Mouse (Mus musculus) gonadal fat pad, adult 2 months (tissue): ENCODE measurements around the gene Eml1. TPM values are rescaled to one million over a fixed set of nuclear protein-coding genes. Genes with fewer than 3 reads are reported as not detected.

ENCODE experiments used
- DNase-seq: peaks from one replicate; pipeline ENCODE4 v3.0.0-alpha.2; 2012; ENCODE audit warnings: low read depth
- polyA plus RNA-seq: library from polyadenylated mRNA; depleted of rRNA; stranded (reverse); fragments of >200 nt; gene quantifications from 2 replicates; pipeline ENCODE4 v1.2.3, GENCODE M21; 2012

Gene Eml1
- polyA plus RNA-seq, 1 experiment = 34.7 TPM

DNA sequence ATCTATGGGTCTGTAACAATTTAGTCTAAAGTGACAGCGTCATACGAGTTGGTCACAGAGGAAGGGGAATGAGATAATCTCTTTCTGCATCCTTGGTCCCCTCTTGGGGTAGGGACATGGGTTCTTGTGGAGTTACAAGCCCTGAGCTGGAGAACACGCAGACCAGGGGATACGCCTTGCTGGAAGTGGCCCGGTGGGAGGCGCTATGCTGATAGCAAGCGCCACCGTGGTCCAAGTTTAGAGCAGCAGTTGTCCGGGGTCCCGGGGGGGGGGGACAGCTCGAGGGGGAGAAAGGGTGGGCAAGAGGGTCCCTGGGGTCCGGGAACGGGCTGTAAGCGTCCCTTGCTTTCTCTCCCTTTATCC, 51.7 kb downstream of the Eml1 start:
- DNase-seq = no peak

DNA sequence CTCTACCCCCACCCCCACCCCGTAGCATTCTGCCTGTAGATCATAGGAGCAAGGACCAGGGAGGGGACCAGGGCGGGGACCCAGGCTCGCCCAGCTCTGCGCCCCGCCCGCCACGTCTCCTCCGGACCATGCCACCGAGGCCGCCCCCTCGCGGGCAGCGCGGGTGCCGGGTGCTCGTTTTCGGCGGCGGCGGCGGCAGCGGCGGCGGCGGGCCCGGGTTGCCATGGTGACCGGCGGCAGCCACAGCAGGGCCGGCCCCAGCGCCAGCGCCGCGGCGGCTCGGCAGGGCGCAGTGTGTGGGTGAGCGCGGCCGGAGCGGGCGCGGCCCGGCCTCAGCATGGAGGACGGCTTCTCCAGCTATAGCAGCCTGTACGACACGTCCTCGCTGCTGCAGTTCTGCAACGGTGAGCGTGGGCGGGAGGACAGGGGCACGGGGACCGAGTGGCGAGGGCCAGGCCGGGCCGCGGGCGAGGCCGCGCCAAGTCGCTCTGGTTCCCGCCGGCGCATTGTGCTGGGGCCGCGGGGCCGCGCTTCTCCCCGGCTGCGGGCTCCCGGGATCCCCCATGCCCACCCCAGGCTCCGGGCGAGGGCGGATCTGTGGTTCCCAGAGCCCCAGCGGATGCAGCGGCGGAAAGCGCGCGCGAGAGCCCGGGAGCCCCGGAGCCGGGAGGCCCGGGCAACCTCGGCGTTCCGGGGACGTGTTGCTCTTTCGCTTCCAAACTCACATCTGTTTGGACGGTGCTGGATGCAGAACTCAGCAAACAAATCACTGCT, 52.3 kb downstream of the Eml1 start:
- DNase-seq = no peak

DNA sequence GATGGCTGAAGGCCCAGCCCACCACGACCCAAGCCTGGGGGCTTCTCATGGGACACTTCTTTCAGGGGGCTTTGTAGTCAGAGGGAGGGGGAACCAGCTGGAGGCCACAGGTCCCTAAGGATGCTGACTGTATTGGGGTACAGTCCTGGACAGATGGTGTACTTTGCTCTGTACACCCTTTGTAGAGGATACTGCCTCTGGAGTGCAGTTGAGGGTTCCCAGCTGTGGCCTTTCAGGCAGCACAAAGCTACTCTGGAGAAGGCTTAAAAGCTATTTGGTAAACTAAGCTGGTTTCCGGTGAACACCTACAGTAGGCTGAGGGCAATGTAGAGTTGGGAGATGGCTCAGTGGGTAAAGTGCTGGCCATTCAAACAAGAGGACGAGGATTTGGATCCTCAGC, 60.2 kb downstream of the Eml1 start:
- no peak for DNase-seq

DNA sequence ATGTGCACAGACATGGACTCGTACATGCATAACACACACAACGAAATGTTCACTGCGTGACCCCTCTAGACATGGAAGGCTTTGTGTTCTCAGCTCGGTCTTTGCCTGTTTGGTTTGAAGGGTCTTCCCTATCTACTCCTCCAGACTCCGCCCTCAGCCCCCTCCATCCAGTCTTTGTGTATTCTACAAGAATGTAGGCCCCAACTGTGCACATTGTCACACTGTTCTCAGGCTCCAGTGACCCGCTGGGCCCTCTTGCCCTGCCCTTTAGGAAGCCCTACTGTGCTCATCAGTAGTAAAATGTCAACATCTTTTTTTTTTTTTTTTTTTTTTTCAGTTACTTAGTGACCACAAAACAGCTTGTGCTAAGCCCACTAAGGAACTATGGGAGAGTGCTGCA, 61.0 kb downstream of the Eml1 start:
- no peak for DNase-seq

DNA sequence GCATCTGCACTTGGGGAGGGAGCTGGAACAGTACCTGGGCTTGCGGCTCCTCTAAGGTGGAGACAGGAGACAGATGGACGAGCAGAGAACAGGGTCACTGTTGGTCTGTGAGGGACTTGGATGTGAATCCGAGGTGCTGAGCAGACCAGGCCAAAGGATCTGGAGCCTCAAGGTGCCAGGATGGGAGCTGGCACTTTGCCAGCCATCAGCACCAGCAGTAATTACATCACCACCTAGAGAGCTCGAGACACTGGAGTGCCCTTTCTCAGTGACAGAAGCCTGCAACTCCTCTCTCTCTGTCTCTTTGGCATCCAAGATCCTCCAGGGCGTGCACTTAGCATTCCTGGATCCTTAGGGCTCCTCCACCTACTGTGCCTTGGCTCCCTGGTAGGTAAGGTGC, 61.8 kb downstream of the Eml1 start:
- DNase-seq = no peak

DNA sequence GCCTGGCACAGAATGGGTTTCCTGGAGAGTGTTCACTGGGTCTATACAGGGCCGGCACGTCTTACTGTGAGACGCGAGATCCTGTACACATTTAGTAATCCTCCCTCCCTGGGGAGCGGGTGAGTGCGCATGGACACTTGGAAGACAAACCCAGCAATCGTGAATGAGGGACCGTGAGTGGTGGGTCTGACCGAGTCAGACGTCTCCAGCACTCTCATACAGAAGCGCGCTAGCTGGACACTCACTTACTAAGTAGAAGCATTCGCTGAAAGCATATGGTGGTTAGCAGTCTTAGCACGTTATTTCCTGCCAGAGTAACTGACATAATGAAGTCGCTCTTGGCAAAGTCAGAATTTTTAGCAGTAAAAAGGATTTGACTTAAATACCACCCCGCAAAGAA, 62.3 kb downstream of the Eml1 start:
- DNase-seq = no peak

DNA sequence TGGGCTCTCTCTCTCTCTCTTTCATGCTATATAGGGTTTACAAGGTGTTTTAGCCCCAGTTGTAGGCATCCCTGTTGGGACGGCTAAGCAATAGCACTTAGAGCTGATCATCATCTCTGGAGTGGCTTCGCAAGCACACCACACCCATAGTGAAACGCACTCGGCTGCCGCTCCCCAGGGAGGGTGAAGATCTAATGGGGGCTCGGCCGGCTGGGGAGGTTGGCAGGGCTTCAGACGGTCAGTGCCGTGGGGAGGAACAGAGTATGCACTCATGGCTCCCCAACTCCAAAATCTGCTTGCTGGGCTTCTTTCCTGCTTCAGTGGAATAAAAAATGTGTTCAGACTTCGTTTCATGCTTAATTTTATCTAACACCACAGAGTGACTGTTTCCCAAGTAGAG, 62.7 kb downstream of the Eml1 start:
- no peak for DNase-seq

DNA sequence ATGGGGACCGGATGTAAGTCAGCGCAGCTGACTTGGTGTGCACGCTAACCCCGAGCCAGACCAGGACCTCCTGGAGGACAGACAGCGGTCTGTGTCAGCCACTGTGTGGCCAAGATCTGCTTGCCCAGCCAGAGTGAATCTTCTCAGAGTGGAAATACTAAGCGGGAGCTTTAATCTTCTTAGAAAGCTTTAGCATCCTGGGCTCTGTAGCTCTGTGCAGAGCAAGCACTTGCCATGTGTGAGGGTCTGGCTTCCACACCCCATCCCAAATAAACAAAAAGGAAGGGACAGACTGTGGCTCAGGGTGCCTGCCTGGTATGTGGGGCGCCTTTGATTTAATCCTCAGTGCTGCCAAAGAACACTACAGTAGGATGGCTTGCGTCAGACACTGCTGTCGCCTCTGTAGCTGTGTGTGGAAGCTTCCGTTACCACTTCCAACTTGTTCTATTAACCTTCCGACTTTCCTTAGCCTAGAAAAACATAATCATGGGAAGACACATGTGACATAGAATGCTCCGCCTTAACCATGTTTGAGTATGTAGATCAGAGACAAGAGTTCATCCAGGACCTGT, 64.8 kb downstream of the Eml1 start:
- DNase-seq = no peak

DNA sequence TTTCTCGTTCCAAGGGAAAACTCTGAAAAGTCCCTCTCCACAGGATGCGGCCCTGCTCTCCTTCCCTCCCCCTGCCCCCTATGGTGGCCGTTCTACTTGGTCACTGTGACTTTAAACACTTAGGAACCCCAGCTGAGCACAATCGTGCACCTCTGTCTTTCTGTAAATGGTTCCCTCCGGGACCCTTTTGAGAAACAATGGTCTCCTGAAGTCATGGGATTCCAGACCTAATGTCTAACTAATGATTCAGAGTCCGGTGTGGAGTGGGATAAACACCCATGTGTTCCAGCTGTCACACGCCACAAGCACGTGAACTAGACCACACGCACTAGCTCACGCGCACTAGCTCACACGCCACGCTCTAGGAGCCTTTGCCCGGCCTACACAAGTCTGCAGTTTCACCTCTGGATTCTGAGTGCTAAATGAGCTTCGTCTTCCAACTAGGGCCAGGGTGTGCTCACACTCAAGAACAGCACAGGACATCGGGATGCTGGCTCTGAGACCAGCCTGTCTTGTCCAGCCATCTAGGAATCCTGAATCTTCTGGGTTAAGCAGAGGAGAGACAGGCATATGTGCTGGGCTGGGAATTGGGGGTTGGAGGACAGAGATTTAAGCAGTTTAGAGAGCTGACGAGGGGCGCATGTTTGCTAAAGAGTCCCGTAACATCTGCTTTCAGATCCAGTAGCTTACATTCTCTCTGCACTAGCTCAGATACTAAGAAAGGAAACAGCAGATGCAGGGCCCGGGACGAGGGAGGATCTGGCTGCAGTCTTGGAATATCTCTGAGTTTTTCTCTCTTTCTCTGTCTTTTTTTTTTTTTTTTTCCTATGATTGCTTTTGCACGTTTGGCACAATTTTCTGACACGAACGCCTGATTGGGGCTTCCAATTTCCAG, 65.5 kb downstream of the Eml1 start:
- DNase-seq = no peak

DNA sequence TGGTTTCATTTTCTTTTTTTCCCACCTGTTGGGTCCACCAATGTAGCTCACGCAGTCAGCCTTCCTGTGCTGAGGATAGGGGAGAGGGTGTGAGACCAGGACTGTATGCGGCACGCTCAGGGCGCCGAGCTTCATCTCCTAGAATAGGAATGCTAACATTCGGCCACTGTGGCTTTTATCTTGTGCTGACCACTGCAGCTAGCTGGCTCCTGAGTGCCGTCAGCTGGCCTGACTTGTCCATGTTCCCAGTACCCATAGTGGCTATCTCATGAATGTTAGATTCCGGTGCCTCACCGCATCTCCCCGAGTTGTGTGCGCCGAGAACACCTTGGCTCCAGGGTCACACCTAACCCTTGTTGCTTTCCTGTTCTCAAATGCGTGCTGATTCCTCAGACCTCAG, 66.7 kb downstream of the Eml1 start:
- no peak for DNase-seq

DNA sequence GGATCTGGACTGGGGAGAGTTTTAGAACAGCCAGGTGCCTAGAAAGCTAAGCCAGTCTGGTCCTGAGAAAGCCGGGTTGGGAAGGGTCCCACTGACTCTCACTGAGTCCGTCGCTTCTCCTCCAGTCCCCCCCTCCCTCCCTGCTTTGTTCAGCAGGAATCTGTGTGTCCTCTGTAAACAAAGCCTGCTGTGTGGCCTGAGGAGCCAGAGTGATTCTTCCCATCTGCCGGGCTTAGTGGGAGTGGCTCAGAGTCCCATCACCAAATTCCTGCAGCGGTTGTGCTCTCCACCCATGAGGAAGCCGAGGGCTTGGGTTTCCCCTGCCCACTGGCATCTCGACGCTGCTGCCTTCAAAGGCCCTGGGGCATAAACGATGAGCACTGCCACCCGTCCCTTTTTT, 72.5 kb downstream of the Eml1 start:
- no peak for DNase-seq

DNA sequence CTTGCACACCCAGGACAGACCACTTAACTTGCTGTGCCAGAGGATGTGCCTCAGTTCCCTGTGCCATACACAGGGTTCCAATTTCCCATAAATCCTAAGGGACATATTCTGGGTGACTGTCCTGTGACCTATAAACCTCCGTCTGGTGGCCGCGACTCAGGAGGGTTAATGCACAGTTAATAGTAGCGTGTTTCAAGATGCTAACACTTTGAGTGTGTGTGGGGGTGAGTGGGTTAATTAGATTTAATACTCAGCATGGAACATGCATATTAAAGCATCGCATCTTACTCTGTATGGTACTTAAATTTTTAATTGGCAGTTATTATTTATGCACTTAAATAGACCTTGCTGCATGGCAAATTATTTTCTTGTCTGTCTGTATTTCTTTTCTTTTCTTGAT, 73.0 kb downstream of the Eml1 start:
- no peak for DNase-seq

DNA sequence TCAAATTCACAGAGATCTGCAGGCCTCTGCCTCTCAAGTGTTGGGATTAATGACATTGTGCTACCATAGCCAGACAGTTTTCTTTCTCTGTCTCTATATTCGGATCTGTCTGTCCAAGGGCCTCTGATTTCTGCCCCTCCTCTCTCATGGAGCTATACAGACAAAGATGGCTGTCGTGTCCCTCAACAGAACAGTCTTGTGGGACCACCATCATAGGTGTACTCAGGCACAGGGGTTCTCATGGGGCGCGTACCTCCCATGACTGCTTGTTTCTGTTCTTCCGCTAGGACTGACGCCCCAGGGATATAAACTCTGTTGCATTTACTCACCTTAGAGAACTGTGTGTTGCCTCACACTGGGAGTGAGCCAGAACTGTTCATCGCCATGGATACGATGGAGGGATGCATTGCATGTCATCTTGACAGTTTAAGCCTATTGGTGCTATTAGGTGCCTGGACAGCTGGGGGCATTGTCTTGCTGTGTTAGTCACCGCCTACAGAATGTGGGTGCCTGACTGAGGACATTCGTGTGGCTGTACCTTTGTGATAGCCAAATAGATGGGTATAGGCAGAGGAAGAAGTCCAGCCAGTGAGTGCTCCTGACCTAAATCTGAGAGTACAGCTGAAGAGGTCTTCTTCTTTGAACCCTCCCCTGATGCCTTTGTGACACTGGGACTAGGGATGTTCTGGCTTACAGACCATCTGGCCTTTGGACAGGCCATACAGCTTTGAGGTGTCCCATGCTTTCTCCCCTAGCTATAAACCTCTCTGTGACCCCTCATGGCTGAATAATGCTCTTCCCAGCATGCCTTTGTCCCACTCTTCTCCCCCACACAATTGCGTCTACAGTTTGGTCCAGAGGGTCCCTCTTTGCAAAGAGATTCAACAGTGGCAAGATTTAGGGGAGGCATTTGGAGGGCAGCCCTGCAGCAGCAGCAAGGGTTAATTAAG, 73.7 kb downstream of the Eml1 start:
- no peak for DNase-seq

DNA sequence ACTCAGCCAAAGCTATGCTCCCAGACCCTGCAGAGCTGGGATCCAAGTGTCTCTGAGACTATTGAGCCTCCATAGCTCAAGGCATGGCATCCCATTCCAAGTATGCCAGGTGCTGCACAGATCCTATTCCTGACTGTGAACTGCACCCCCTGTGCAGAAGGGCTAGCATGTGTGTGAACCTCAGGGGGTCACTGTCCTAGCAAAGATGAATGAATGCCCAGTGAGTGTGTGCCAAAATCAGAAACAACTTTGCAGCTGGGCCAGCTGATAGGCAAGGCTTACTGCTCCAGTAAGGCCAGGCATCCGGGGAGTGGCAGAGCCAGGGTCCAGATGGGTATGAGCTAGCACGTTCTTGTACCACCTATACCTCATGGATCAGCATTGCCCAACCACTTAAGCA, 76.0 kb downstream of the Eml1 start:
- no peak for DNase-seq

DNA sequence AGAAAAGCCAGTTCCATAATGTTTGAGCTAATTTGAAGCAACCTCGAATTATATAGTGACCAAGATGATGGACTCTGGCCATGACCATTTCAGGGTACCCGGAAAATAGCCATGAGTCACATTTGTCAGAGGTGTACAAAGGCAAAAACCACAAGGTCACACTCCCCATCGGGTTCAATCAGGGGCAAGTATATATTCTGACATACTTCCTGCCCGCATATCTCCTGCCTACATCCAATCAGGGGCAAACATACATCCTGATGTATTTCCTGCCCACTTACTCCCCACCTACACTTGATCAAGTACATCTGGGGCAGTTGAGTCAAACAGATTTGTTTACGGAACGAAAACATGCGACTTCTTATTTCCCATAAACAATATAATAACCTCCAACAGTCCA, 77.6 kb downstream of the Eml1 start:
- no peak for DNase-seq

DNA sequence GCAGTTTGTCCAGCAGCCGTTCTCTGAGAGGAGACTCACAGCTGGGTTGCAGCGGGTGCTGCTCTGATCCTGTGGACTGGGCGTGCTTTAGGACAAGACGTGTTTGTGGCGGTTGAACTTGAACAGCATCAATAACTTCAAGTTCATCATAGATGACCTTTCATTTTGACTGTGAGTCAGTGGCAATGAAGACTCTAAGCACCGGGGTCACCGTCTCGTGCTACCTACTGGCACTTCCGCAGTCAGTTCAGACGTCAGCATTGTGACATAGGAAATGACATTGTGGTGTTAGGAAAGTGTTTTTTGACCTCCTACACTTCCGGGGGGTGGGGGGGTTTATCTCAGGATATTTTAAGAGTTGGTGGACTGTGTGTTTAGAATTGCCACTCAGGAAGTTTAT, 79.2 kb downstream of the Eml1 start:
- DNase-seq = no peak

DNA sequence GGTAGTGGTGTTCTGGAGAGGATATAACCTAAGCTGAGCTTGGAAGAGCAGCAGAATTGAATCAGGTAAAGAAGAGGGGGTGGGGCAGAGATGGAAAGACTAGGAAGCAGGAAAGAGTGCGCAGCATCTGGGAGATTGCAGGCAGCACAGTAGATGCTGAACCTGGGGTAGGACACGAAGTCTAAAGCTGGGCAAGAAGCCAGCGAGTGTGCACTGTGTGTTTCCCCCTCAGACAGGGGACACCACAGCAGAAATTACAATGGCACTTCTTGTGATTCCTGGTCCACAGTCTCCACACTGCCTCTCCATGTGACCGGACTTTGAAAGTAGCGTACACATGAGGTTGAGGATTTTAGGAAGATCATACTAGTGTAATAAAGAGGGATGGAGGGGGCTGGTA, 79.8 kb downstream of the Eml1 start:
- no peak for DNase-seq

DNA sequence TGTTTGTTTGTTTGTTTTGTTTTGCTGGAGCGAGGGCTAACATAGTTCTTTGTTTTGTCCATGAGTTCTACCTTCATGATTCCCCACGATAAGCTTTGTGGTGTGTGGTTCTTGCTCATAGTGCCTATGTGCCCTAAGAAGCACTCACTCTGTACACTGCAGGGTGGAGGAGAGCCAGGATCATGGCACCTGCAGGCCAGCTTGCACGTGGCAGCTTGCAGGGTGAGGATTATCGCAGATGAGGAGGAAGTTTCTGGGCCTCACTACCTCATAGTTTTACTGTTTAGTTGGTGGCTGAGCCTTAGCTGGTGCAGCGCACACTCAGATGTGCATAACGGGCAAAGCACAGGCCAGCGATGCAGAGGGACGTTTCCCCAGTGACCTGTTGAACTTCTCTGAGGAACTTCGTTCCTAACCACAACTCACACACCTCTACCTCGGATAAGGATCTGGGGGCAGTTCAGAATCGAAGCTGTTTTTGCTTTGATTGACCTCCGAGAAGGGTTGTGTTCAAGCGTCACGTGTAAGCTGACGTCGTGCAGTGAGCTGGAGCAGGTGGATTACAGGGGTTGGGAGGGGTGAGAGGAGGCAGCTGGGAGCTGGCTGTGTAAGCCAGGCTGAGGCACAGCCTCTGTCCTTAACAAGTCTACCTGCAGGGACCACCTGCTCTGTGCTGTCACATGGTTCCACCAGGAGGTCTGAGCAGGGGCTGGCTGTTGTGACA, 81.6 kb downstream of the Eml1 start:
- DNase-seq = no peak

DNA sequence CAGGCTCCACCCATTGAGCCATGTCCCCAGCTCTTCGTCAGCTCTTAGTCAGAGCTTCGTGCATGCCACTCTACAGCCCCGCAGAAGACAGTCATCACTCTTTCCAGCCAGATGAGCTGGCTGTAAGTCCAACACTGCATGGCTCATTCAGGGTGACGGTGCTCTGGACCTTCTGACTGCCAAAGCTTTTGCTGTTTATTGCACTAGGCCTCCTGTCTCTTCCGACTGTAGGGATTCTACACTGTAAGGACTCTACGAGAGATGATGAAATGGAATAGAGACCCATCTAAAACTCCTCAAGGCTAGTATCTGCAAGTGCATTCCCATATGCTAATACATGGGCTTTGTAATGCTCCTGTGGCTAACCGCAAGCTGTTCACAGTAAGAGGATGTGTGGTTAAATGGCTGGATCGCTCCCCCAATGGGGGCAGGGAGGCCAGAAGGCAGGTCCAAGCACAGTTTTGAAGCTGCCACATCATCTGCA, 82.8 kb downstream of the Eml1 start:
- no peak for DNase-seq

DNA sequence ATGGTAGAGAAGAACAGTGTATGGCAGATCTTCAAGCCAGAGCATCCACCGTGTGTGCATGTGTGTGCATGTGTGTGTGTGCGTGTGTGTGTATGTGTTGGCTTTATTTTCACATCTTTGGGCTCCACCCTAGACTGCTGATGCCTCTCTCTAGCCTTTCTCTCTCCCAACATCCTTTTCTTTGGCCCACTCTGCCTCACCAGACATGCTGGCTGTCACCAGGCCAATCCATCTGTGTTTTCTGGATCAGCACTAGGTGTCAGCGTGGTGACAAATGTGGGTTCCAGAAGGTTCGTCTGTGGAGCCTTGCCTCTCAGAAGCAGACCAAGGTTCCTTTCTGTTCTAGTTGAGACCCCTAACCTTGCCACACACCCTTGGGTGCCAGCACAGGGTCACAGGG, 84.2 kb downstream of the Eml1 start:
- DNase-seq = no peak

DNA sequence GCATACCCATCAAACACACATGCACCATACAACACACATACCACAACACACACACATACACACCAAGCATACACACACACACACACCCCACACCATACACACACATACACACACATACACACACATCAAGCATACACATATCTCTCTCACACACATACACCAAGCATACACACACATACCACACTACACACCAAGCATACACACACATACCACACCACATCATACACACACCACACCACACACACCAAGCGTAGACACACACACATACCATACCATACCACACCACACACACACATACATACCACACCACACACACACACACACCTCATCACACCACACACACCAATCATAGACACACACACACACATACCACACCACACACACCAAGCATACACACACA, 102.1 kb downstream of the Eml1 start:
- DNase-seq = no peak
